24 mouse cellular contexts compared by ENCODE assay signal in the genomic region with DNA sequence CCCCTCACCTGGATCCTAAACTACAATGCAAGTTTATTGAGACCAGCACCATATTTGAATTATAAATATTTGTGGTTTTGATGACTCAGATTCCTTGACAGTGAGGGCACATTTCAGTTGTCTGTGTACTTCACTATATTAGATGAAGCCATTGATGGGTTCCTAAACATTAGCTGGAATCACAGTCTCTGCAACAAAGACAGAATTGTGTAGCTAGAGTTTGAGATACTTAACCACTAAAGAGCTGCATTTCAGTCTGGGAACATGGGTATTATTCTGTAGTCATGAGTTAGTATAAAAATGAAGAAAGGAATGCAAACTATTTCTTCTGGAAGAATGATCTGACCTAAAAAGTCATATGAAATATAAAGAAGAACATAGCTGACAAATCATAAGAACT. TPM values are rescaled to one million over a fixed set of nuclear protein-coding genes. Genes with fewer than 3 reads are reported as not detected.
"Had no signal": no experiment of that assay in that cellular context is flagged by ENCODE, and none has a peak within 500 bp of the region (broad histone marks: within the 10 kb centered on the region; RNA-seq: fewer than 3 reads in every experiment).

No protein-coding gene starts in this region.

- ATAC-seq: liver, postnatal 0 days; midbrain, embryonic 16.5 days had no signal

- H3K27me3 ChIP-seq: liver, embryonic 15.5 days; midbrain, embryonic 12.5 days; neural tube, embryonic 13.5 days; neural tube, embryonic 15.5 days; stomach, embryonic 15.5 days had no signal

- DNase-seq: liver, postnatal 0 days; lung, embryonic 14.5 days; lung, postnatal 10 days; lung, postnatal 4 days; midbrain, embryonic 14.5 days; retina, postnatal 1 day; right cerebral cortex, adult 18-20 months; right cerebral cortex, postnatal 25 days; right cerebral cortex, postnatal 4 days; thymus, adult 18-20 months; thymus, postnatal 14 days; thymus, postnatal 36 days had no signal

RNA-seq across cellular contexts. Expression of a gene that starts 14.4 kb away (rescaled TPM):
- polyA plus RNA-seq: liver, embryonic 15.5 days; liver, postnatal 0 days; lung, embryonic 14.5 days; lung, embryonic 16.5 days; myocyte; neural tube, embryonic 11.5 days; small intestine, adult 2 months; stomach, embryonic 15.5 days; stomach, postnatal 0 days; testis, adult 2 months had no signal
